ENCODE assay signal across 12 mouse cellular contexts in the genomic region with DNA sequence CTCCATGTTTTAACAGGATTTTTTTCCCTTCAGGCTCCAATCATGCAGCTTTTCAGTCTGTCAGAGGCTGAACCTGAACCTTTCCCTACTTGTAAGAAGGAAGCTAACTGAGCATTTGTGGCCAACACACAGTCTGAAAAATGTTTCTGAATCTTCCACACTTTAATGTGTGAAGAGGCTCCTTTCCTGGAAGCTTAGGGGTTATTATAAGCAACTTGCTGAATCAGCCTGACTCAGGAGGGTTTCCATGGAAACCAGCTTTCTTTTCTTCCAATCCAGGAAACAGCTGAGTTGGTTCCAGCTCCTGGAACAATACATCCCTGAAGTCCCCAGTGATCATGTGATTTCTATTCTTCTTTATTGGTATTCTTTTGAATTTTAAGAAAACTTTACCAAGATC.
A peak's percentile ranks its signal among the peaks of the same experiment; 100 is the strongest.
DNase-seq lines count a peak whose midpoint lies in the region; ATAC-seq and TF ChIP-seq lines count a peak whose summit lies in the region.
"Had no signal": no experiment of that assay in that cellular context is flagged by ENCODE, and none has a peak within 500 bp of the region (broad histone marks: within the 10 kb centered on the region; RNA-seq: fewer than 3 reads in every experiment).

No protein-coding gene starts in this region.

- no peak overlapping the region for H3K4me3 ChIP-seq in forebrain, postnatal 0 days (ENCODE audit: low read depth, low read length)

- ATAC-seq in forebrain, postnatal 0 days, result peak; percentile 81
- no peak for ATAC-seq in erythroid progenitor cell, adult 5-6 weeks (replicated peaks; ENCODE audit: low FRiP score, poor library complexity, severe bottlenecking)
- ATAC-seq: activated CD4-positive, CD25-positive, alpha-beta regulatory T cell, adult 4 months had no signal

- no peak overlapping the region for H3K9ac ChIP-seq in forebrain, postnatal 0 days

- no peaks in the 10 kb centered on the region for H3K27me3 ChIP-seq in forebrain, postnatal 0 days (ENCODE audit: insufficient read depth, low read length)

- H3K9me3 ChIP-seq in forebrain, postnatal 0 days (ENCODE audit: low read length), result no peaks in the 10 kb centered on the region

- intact Hi-C loops in left cerebral cortex, postnatal 14 days (cut with DNase I), result no loop called here

- peak; percentile 80 for DNase-seq in right cerebral cortex, adult 18-20 months
- DNase-seq in right cerebral cortex, postnatal 4 days, result no peak
- peak; percentile 62 for DNase-seq in forebrain, postnatal 0 days
- peak; percentile 54 to 68 for DNase-seq in left cerebral cortex, postnatal 14 days (ENCODE audit: low spot score in 2 of 2)
- peak; percentile 92 for DNase-seq in telencephalon, adult 2 months (ENCODE audit: low read depth, low spot score)
- DNase-seq in kidney, postnatal 10 days, result no peak
- no peak for DNase-seq in neural tube, embryonic 10.5 days (ENCODE audit: extremely low spot score, low spot score)
- DNase-seq: cerebellum, adult 18-20 months; thymus, postnatal 4 days had no signal

- H3K36me3 ChIP-seq in forebrain, postnatal 0 days (ENCODE audit: insufficient read depth), result no peaks in the 10 kb centered on the region

- no peak for TF ChIP-seq CTCF in forebrain, postnatal 0 days (IDR thresholded peaks at IDR 0.05; ENCODE audit: low read depth)

- H3K27ac ChIP-seq in forebrain, postnatal 0 days (ENCODE audit: low read depth, low read length), result no peak overlapping the region

- no peaks in the 10 kb centered on the region for H3K4me1 ChIP-seq in forebrain, postnatal 0 days (ENCODE audit: insufficient read depth)

- no peak overlapping the region for H3K4me2 ChIP-seq in forebrain, postnatal 0 days (ENCODE audit: low read depth)
- H3K4me2 ChIP-seq: heart, embryonic 11.5 days had no signal

Comparison
In these comparisons a context has a peak if more than half of its experiments do, and no peak if none do; other contexts are left out.
1. DNase-seq: peak in right cerebral cortex, adult 18-20 months (single experiment), forebrain, postnatal 0 days (single experiment), left cerebral cortex, postnatal 14 days (2 of 2) and telencephalon, adult 2 months (single experiment); none in right cerebral cortex, postnatal 4 days (single experiment), kidney, postnatal 10 days (single experiment) and neural tube, embryonic 10.5 days (single experiment).